Mouse (Mus musculus): ENCODE measurements around the gene Tmod3.
"Not testable (repeated sequence)": the region's sequence is repeated elsewhere in the genome, so short reads cannot be mapped to it uniquely, and the experiment has no call there.

Tmod3 gene

GRCm38 (mm10) chr9:75558360-75558759 lies 1.1 kb downstream of the Tmod3 start:
- no peak for DNase-seq (ENCODE audit: low spot score in 2 of 2)

GRCm38 (mm10) chr9:75553719-75554118 lies 5.7 kb downstream of the Tmod3 start:
- DNase-seq (ENCODE audit: low spot score in 2 of 2) = no peak

- no peak for DNase-seq (ENCODE audit: low spot score in 2 of 2)
Measured at GRCm38 (mm10) chr9:75551342-75551741, 8.1 kb downstream of the Tmod3 start.

- no peak for DNase-seq (ENCODE audit: low spot score in 2 of 2)
Measured at GRCm38 (mm10) chr9:75549010-75549409, 10.4 kb downstream of the Tmod3 start.

- peak; percentile 80 to 91 for DNase-seq (ENCODE audit: low spot score in 2 of 2)
Measured at GRCm38 (mm10) chr9:75546885-75547553, 12.4 kb downstream of the Tmod3 start.

GRCm38 (mm10) chr9:75545514-75545913 lies 13.9 kb downstream of the Tmod3 start:
- no peak for DNase-seq (ENCODE audit: low spot score in 2 of 2)

- peak; percentile 54 to 55 for DNase-seq (ENCODE audit: low spot score in 2 of 2)
Measured at GRCm38 (mm10) chr9:75541497-75541896, 18.0 kb downstream of the Tmod3 start.

- no peak for DNase-seq (ENCODE audit: low spot score in 2 of 2)
Measured at GRCm38 (mm10) chr9:75536422-75536821, 23.0 kb downstream of the Tmod3 start.

GRCm38 (mm10) chr9:75534431-75534962 lies 25.0 kb downstream of the Tmod3 start:
- DNase-seq (ENCODE audit: low spot score in 2 of 2) = no peak

GRCm38 (mm10) chr9:75532989-75533388 lies 26.5 kb downstream of the Tmod3 start:
- DNase-seq (ENCODE audit: low spot score in 2 of 2) = not testable (repeated sequence)

GRCm38 (mm10) chr9:75532461-75532860 lies 27.0 kb downstream of the Tmod3 start:
- no peak for DNase-seq (ENCODE audit: low spot score in 2 of 2)

- no peak for DNase-seq (ENCODE audit: low spot score in 2 of 2)
Measured at GRCm38 (mm10) chr9:75529358-75529757, 30.1 kb downstream of the Tmod3 start.

GRCm38 (mm10) chr9:75528096-75528495 lies 31.4 kb downstream of the Tmod3 start:
- no peak for DNase-seq (ENCODE audit: low spot score in 2 of 2)

- DNase-seq (ENCODE audit: low spot score in 2 of 2) = peak in 1 of 2 experiments; percentile 28
Measured at GRCm38 (mm10) chr9:75527368-75528059, 31.9 kb downstream of the Tmod3 start.

GRCm38 (mm10) chr9:75523646-75524045 lies 35.8 kb downstream of the Tmod3 start:
- DNase-seq (ENCODE audit: low spot score in 2 of 2) = peak in 1 of 2 experiments; percentile 22

GRCm38 (mm10) chr9:75522217-75522616 lies 37.2 kb downstream of the Tmod3 start:
- no peak for DNase-seq (ENCODE audit: low spot score in 2 of 2)

- DNase-seq (ENCODE audit: low spot score in 2 of 2) = peak in 1 of 2 experiments; percentile 62
Measured at GRCm38 (mm10) chr9:75521788-75522187, 37.7 kb downstream of the Tmod3 start.

- no peak for DNase-seq (ENCODE audit: low spot score in 2 of 2)
Measured at GRCm38 (mm10) chr9:75520940-75521339, 38.5 kb downstream of the Tmod3 start.

GRCm38 (mm10) chr9:75517751-75518150 lies 41.7 kb downstream of the Tmod3 start:
- DNase-seq (ENCODE audit: low spot score in 2 of 2) = no peak

- no peak for DNase-seq (ENCODE audit: low spot score in 2 of 2)
Measured at GRCm38 (mm10) chr9:75515464-75516113, 43.9 kb downstream of the Tmod3 start.

- DNase-seq (ENCODE audit: low spot score in 2 of 2) = no peak
Measured at GRCm38 (mm10) chr9:75511236-75511939, 48.1 kb downstream of the Tmod3 start.

- no peak for DNase-seq (ENCODE audit: low spot score in 2 of 2)
Measured at GRCm38 (mm10) chr9:75504311-75504710, 55.1 kb downstream of the Tmod3 start.
